Mouse (Mus musculus) small intestine, adult 2 months (tissue): ENCODE data around the gene Cox8a.

Experiments used
- CTCF ChIP-seq: fragments of 200-500 bp; IDR thresholded peaks from 2 replicates; pipeline ENCODE4 v1.5.1; 2012; ENCODE audit warnings: low read depth, mild to moderate bottlenecking, control low read depth, inconsistent platforms, low read length, moderate library complexity, mixed read lengths; ENCODE audit not compliant: insufficient replicate concordance, insufficient read length; ENCODE audit errors: extremely low read depth
- POLR2A ChIP-seq: fragments of 200-500 bp; IDR thresholded peaks from 2 replicates; pipeline ENCODE4 v1.6.1; 2012; ENCODE audit warnings: low read depth, mild to moderate bottlenecking, control low read depth, inconsistent platforms, low read length, moderate library complexity

DNA sequence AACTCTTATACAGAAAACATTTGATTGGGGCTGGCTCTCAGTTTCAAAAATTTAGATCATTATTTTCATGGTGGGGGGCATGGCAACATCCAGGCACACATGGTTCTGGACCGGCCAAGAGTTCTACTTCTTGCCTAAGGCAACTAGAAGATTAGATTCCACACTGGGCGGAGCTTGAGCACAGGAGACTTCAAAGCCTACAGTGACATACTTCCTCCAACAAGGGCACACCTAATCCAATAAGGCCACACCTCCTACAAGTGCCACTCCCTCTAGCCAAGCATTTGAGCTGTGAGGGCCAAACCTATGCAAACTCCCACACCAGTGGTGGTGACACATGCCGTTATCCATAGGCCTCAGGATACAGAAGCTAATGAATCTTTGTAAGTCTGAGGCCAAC is 28.6 kb upstream of the Cox8a start:
- TF ChIP-seq CTCF (no peak), POLR2A (no peak)
